Comparison of ENCODE assay signal across 12 mouse cellular contexts in genomic region chr9:36504211-36504610, GRCm38 (mm10).
"Had no signal": no experiment of that assay in that cellular context is flagged by ENCODE, and none has a peak within 500 bp of the region (broad histone marks: within the 10 kb centered on the region; RNA-seq: fewer than 3 reads in every experiment).

No protein-coding gene starts in this region.

- DNase-seq: left cerebral cortex, postnatal 4 days; liver; liver, embryonic 13.5 days; liver, postnatal 0 days; lung, adult 18-20 months; lung, adult 2 months; lung, embryonic 14.5 days; lung, postnatal 10 days; lung, postnatal 14 days; lung, postnatal 36 days; lung, postnatal 4 days; midbrain, embryonic 14.5 days had no signal
